ENCODE assay signal across 22 mouse cellular contexts in the genomic region with DNA sequence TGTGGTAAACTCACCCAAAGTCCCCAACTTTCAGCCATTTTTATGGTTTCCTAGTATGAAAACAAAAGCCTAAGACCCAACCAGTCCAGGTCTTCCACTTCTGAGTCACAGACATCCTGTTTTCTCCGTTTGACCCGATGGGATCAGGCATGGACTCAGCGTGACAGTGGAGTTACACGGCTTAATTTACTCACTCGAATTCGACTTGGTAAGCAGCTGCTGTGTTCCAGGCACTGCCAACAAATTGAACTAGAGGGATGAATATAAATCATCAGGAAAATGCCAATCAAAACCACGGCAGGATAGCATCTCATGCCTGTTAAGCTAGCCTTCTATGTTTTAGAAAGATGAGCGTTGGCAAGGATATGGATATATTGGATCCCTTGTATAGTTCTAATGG.
"Had no signal": no experiment of that assay in that cellular context is flagged by ENCODE, and none has a peak within 500 bp of the region (broad histone marks: within the 10 kb centered on the region; RNA-seq: fewer than 3 reads in every experiment).

No protein-coding gene starts in this region.

- H3K4me1 ChIP-seq: kidney, embryonic 15.5 days; limb, embryonic 12.5 days; limb, embryonic 15.5 days; neural tube, embryonic 12.5 days; neural tube, embryonic 15.5 days had no signal

- H3K9me3 ChIP-seq: kidney, embryonic 15.5 days; limb, embryonic 12.5 days; limb, embryonic 15.5 days; neural tube, embryonic 12.5 days; neural tube, embryonic 15.5 days had no signal

- DNase-seq: kidney, adult 8-10 months; kidney, postnatal 10 days; kidney, postnatal 36 days; layer of hippocampus, adult 9-11 months; liver, postnatal 0 days; lung, embryonic 14.5 days; right cerebral cortex, adult 18-20 months; right cerebral cortex, postnatal 14 days; right cerebral cortex, postnatal 4 days; thymus, adult 2 months; thymus, postnatal 14 days; thymus, postnatal 4 days had no signal

- H3K9ac ChIP-seq: kidney, embryonic 15.5 days; limb, embryonic 12.5 days; limb, embryonic 15.5 days; liver, embryonic 14.5 days; liver, postnatal 0 days; lung, embryonic 14.5 days; neural tube, embryonic 12.5 days; neural tube, embryonic 15.5 days had no signal

- H3K27ac ChIP-seq: kidney, embryonic 15.5 days; left cerebral cortex, adult 2 months; limb, embryonic 12.5 days; limb, embryonic 15.5 days; liver, embryonic 14.5 days; neural tube, embryonic 12.5 days; neural tube, embryonic 15.5 days; stomach, postnatal 0 days had no signal

- H3K36me3 ChIP-seq: kidney, embryonic 15.5 days; limb, embryonic 12.5 days; limb, embryonic 15.5 days; neural tube, embryonic 12.5 days; neural tube, embryonic 15.5 days had no signal

- H3K27me3 ChIP-seq: kidney, embryonic 15.5 days; limb, embryonic 12.5 days; limb, embryonic 15.5 days; neural tube, embryonic 12.5 days; neural tube, embryonic 15.5 days had no signal

- H3K4me2 ChIP-seq: kidney, embryonic 15.5 days; limb, embryonic 12.5 days; limb, embryonic 15.5 days; liver, embryonic 11.5 days; lung, embryonic 14.5 days; neural tube, embryonic 12.5 days; neural tube, embryonic 15.5 days had no signal

- H3K4me3 ChIP-seq: kidney, embryonic 15.5 days; left cerebral cortex, adult 2 months; limb, embryonic 12.5 days; limb, embryonic 15.5 days; neural tube, embryonic 12.5 days; neural tube, embryonic 15.5 days had no signal

- ATAC-seq: liver, postnatal 0 days; lung, postnatal 0 days had no signal
